Mouse (Mus musculus) thymus, adult 2 months (tissue): ENCODE results near the gene Enox1.

ENCODE experiments used
- CTCF ChIP-seq: fragments of 200-500 bp; IDR thresholded peaks from 2 replicates; pipeline ENCODE4 v1.5.1; 2012; ENCODE audit warnings: mild to moderate bottlenecking, control low read depth, low read length, moderate library complexity, borderline replicate concordance; ENCODE audit not compliant: control insufficient read depth, poor library complexity, insufficient read depth; ENCODE audit errors: extremely low read depth
- POLR2A ChIP-seq: fragments of 200-500 bp; IDR thresholded peaks from 2 replicates; pipeline ENCODE4 v1.6.1; 2012; ENCODE audit warnings: mild to moderate bottlenecking, low read length, control low read depth, moderate library complexity; ENCODE audit not compliant: control insufficient read depth, poor library complexity, insufficient read depth; ENCODE audit errors: extremely low read depth

- TF ChIP-seq CTCF (no peak), POLR2A (no peak)
These were observed 38.9 kb downstream of the Enox1 start for GRCm38 (mm10) chr14:77195314-77196020.
